Mouse (Mus musculus) fibroblast of lung, adult 2 months (primary cell): Measurements from ENCODE around the gene Otud1.

Experiments
- DNase-seq: peaks from one replicate; pipeline ENCODE4 v3.0.0-alpha.2; 2011; ENCODE audit warnings: low read depth

Gene Otud1

GRCm38 (mm10) chr2:19670851-19671688 lies 13.5 kb downstream of the Otud1 start:
- DNase-seq = no peak

DNA sequence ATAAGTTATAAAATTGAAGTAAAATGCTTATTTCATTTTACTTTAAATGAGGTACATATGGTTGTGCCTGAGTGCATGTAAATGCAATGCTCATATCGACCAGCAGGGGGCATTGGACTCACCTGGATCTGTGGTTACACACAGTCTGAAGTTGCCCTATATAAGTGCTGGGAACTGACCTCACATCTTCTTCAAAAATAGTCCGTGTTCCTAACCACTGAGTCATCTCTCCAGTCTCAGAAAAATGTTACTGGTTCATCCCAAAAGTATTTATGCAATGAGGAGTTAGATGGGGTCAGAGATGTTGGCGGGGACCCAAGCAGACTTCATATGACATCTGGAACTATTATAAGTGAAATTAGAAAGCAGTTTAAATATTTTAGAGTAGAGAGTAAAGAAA lies 25.4 kb downstream of the Otud1 start:
- peak; percentile 38 for DNase-seq

DNA sequence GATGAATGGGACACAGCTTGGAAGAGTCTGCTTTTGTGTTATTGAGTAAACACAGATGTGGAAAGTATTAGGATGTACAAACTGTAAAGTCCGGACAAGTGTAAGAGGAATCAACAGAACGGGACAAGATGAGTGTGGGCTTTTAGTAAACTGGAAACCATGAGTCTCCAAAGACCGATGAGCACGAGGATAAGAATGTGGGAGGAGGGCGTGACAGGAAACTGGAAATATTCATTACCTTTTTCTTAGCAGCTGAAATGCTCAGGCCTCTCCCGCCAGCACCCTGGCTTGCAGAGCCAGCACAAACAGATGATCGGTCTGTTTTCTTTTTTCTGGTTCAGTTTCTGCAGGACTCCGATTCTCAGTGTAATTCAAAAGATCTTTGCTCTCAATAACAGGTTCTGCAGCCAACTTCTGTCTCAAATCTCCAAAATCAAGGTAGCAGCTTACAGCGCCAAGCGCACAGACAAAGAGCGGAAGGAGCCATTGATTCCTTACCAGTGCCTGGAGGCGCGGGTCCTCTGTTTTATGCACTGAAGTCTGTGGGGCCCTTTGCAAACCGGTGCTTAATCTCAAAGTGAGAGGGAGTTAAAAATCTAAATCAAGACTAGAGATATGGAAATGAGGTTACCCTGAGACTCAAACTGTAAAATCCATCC lies 28.1 kb downstream of the Otud1 start:
- DNase-seq = no peak

DNA sequence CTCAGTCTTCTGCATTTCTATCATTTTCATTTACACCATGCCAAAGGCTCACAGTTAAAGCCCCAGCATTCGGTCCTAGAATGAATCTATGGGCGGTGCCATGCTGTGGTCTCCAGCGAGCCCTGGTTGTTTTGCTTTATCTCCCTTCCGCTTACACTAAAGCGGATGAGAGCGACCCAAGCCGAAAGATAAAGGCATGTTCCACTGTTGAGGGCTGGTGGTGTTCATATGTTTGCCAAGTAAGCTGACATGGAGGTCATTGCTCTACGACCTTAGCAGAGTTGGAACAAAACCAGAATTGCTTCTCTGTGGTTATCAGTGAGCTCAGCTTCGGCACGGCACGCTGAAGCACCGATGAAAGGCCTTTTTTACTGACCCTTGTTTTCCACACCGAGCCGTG lies 32.5 kb downstream of the Otud1 start:
- no peak for DNase-seq

DNA sequence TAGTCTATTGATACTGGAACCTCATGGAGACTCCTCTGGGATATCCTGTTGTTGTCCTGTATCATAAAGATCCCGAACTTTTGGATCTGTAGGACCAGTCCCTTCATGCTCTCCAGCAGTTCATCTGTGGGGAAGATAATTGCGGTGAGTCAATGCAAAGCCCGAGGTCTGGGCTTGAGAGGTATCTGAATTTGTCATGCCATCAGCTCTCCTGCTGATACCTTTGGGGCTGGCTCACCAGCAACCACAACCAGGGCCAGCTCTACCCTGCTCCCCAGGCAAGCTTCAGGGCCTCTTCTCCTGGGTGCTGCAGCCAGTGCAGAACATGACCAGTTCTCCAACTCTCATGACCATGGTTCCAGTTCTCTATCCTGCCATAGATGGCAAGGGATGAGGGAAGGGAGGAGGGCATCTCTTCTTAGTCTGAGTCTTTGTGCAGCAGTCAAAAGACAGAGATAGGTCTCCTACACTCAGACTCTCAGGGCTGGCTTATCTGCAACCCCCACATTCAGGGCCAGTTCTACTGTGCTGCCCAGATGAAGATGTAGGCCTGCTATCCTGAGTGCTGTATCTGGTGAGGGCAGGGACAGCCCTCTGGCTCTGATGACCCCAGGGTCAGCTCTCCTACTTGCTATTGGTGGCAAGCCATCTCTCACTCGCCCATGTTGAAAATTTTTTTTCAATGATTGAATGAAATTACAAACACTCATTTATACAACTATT lies 42.2 kb downstream of the Otud1 start:
- no peak for DNase-seq

DNA sequence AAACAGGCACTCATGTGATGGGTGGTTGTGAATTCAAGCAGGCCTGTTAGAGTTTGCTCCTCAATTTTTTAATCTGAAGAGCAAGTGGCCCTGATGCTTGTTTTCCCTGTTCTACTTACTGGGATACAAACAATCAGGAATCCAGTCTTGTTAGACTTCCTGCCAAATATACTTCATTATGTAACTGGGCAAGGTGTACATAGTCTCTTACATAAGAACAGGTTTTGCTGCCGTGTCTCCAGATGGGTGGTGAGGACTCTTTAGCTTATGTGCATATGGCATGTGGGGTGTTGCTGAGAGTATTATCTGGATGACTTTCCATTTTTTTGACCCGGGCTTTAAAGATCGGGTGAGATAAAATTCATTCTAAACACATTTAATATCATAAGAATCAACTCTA lies 43.8 kb downstream of the Otud1 start:
- DNase-seq = no peak

DNA sequence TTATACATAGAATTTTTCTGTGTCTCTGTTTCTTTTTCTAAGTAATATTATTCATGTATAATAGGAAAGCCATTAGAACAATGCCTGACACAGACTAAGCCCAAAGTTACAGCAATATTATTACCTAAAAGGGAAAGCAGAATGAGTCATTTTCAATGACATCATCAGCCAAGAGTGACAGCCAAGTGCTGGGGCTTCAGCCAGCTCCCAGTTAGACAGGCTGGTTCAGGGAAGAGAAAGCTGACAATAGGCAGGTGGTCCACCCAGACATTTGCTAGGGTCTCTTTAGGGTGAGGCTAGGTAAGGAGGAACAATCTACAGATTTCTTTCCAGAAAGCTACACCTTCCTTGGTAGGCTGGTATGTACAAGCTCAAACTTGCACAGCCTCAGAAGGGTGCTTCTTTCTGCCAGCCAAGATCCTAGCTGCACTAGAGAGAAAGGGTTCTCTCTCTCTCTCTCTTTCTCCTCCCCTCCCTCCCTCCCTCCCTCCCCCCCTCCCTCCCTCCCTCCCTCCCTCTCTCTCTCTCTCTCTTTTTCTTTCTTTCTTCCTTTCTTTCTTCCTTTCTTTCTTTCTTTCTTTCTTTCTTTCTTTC lies 45.6 kb downstream of the Otud1 start:
- peak; percentile 54 for DNase-seq

- DNase-seq = no peak
These were observed 46.1 kb downstream of the Otud1 start for GRCm38 (mm10) chr2:19703670-19704069.

DNA sequence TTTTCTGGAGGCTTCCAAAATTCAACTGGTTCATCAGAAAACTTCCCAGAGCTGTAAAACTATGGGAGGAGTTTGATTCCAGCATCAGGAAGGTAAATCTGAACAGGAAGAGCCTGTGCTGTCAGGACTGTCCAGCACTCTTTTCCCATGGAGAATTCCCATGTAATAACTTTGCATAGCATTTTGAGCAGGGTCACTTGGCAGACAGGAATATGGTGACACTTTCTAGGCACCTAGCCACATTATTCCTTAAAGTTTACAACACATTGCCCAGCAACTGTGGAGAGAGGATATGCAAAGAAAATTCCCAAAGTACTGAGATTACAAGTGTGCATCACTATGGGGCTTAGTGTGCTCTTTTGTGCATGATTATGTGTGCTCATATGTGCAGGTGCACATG lies 46.7 kb downstream of the Otud1 start:
- DNase-seq = no peak

- DNase-seq = no peak
These were observed 49.3 kb downstream of the Otud1 start for GRCm38 (mm10) chr2:19706886-19707285.
